Mouse (Mus musculus): ENCODE data around the gene Trim30b. TPM values are rescaled to one million over a fixed set of nuclear protein-coding genes. Genes with fewer than 3 reads are reported as not detected.
"Not testable (repeated sequence)": the region's sequence is repeated elsewhere in the genome, so short reads cannot be mapped to it uniquely, and the experiment has no call there.

Gene Trim30b
- polyA plus RNA-seq, 1 experiment from 2014 or later: 0.33 TPM

DNA sequence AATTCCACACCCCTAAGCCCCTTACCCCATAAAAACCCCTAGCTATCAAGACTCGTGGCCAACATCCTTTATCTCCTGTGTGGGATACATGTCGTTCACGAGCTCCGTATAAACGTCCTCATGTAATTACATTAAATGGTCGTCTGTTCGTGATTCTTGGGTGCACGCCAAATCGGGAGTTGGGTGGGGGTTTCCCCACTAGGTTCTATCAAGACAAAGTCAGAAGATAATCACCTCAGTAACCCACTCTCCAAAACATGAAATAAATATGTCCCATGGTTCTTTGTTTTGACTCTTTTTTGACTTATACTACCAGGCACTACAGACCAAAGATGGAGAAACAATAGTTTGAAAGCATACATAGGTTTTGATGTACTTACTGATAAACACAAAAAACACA, 47.7 kb downstream of the Trim30b start:
- Histone ChIP-seq H3K9me3 (no peaks in the 10 kb centered on the region), H3K36me3 (no peaks in the 10 kb centered on the region), H3K4me3 (replicated peaks) (no peak overlapping the region), H3K4me1 (no peaks in the 10 kb centered on the region), H3K4me2 (no peak overlapping the region), H3K9ac (no peak overlapping the region), H3K27me3 (replicated peaks) (no peaks in the 10 kb centered on the region), H3K27ac (no peak overlapping the region)
- ATAC-seq (ENCODE audit: insufficient read depth, low FRiP score, low read depth): no peak
- WGBS: 54% methylated on average over 9 of the region's 9 CpGs

- H3K4me2 ChIP-seq: peak within 1 kb of the TSS; percentile 50
- ATAC-seq (ENCODE audit: insufficient read depth, low FRiP score, low read depth): peak; percentile 93
- peak within 1 kb of the TSS; percentile 11; the same call in 1 of the 2 replicates for H3K27ac ChIP-seq
- 16% methylated on average over 4 of the region's 4 CpGs for WGBS
- H3K9me3 ChIP-seq; H3K36me3 ChIP-seq; H3K4me1 ChIP-seq; H3K27me3 ChIP-seq (replicated peaks): not testable (repeated sequence)
- peak within 1 kb of the TSS; percentile 47 for H3K4me3 ChIP-seq (replicated peaks)
- H3K9ac ChIP-seq: peak within 1 kb of the TSS; percentile 9; the same call in 1 of the 2 replicates
Measured at GRCm38 (mm10) chr7:104315369-104316080, 54.2 kb downstream of the Trim30b start, which contains the start of gene Trim12a. TSS of gene Trim12a (minus strand) at chr7:104315466.

- peak overlapping the region; percentile 9; the same call in 1 of the 2 replicates for H3K9ac ChIP-seq
- peak overlapping the region; percentile 47 for H3K4me3 ChIP-seq (replicated peaks)
- H3K4me1 ChIP-seq: no peaks in the 10 kb centered on the region
- H3K4me2 ChIP-seq: peak overlapping the region; percentile 50
- peak; percentile 31; the same call in 1 of the 2 replicates for ATAC-seq (ENCODE audit: insufficient read depth, low FRiP score, low read depth)
- no peaks in the 10 kb centered on the region for H3K36me3 ChIP-seq
- WGBS: 7% methylated on average over 15 of the region's 15 CpGs
- H3K27ac ChIP-seq: peak overlapping the region; percentile 11; the same call in 1 of the 2 replicates
- no peaks in the 10 kb centered on the region for H3K27me3 ChIP-seq (replicated peaks)
- no peaks in the 10 kb centered on the region for H3K9me3 ChIP-seq
Measured at GRCm38 (mm10) chr7:104314796-104315353, 54.8 kb downstream of the Trim30b start.

Other genes starting within 250 kb of the Trim30b start
- gene Ubqln5, start 240.1 kb downstream of the Trim30b start, polyA plus RNA-seq (2015; fragmentation: Nextera tagmentation; extraction: Ambion mirVana): not detected in 2 replicates
- not detected in 2 replicates for gene Olfr643, start 232.5 kb downstream of the Trim30b start, polyA plus RNA-seq (2015; fragmentation: Nextera tagmentation; extraction: Ambion mirVana)
- gene Ubqln3, start 226.6 kb downstream of the Trim30b start, polyA plus RNA-seq (2015; fragmentation: Nextera tagmentation; extraction: Ambion mirVana): not detected in 2 replicates
- gene Ubqlnl, start 219.3 kb downstream of the Trim30b start, polyA plus RNA-seq (2015; fragmentation: Nextera tagmentation; extraction: Ambion mirVana): not detected in 2 replicates
- gene Olfm5, start 205.1 kb downstream of the Trim30b start, polyA plus RNA-seq (2015; fragmentation: Nextera tagmentation; extraction: Ambion mirVana): not detected in 2 replicates
- gene Olfr648, start 186.5 kb downstream of the Trim30b start, polyA plus RNA-seq (2015; fragmentation: Nextera tagmentation; extraction: Ambion mirVana): 0.24 and 0.26 TPM in 2 replicates
- not detected in 2 replicates for gene Olfr649, start 173.9 kb downstream of the Trim30b start, polyA plus RNA-seq (2015; fragmentation: Nextera tagmentation; extraction: Ambion mirVana)
- 0.97 and 1.1 TPM in 2 replicates for gene Trim6, start 151.1 kb downstream of the Trim30b start, polyA plus RNA-seq (2015; fragmentation: Nextera tagmentation; extraction: Ambion mirVana)
- gene Trim34a, start 125.4 kb downstream of the Trim30b start, polyA plus RNA-seq (2015; fragmentation: Nextera tagmentation; extraction: Ambion mirVana): 2.1 and 2.4 TPM in 2 replicates
- gene Trim5, start 81.8 kb downstream of the Trim30b start, polyA plus RNA-seq (2015; fragmentation: Nextera tagmentation; extraction: Ambion mirVana): 0.50 and 0.61 TPM in 2 replicates
- gene Trim12a, start 54.4 kb downstream of the Trim30b start, polyA plus RNA-seq (2015; fragmentation: Nextera tagmentation; extraction: Ambion mirVana): 6.2 TPM in 2 replicates
- 0.06 TPM in 1 of 2 replicates, not detected in the other for gene Trim34b, start 40.4 kb downstream of the Trim30b start, polyA plus RNA-seq (2015; fragmentation: Nextera tagmentation; extraction: Ambion mirVana)
- gene Trim12c, start 16.5 kb downstream of the Trim30b start, polyA plus RNA-seq (2015; fragmentation: Nextera tagmentation; extraction: Ambion mirVana): 2.4 and 2.5 TPM in 2 replicates
- gene Trim30c, start 31.0 kb upstream of the Trim30b start, polyA plus RNA-seq (2015; fragmentation: Nextera tagmentation; extraction: Ambion mirVana): 0.35 and 0.54 TPM in 2 replicates
- 1.8 and 2.2 TPM in 2 replicates for gene Trim30a, start 95.3 kb upstream of the Trim30b start, polyA plus RNA-seq (2015; fragmentation: Nextera tagmentation; extraction: Ambion mirVana)
- 0.64 and 0.74 TPM in 2 replicates for gene Trim30d, start 138.0 kb upstream of the Trim30b start, polyA plus RNA-seq (2015; fragmentation: Nextera tagmentation; extraction: Ambion mirVana)
- not detected in 2 replicates for gene Olfr651, start 180.2 kb upstream of the Trim30b start, polyA plus RNA-seq (2015; fragmentation: Nextera tagmentation; extraction: Ambion mirVana)
- gene Olfr652, start 191.0 kb upstream of the Trim30b start, polyA plus RNA-seq (2015; fragmentation: Nextera tagmentation; extraction: Ambion mirVana): not detected in 2 replicates
- not detected in 2 replicates for gene Olfr653, start 207.4 kb upstream of the Trim30b start, polyA plus RNA-seq (2015; fragmentation: Nextera tagmentation; extraction: Ambion mirVana)
- gene Olfr654, start 217.1 kb upstream of the Trim30b start, polyA plus RNA-seq (2015; fragmentation: Nextera tagmentation; extraction: Ambion mirVana): not detected in 2 replicates
- gene Olfr655, start 231.9 kb upstream of the Trim30b start, polyA plus RNA-seq (2015; fragmentation: Nextera tagmentation; extraction: Ambion mirVana): not detected in 2 replicates
- not detected in 2 replicates for gene Olfr656, start 244.1 kb upstream of the Trim30b start, polyA plus RNA-seq (2015; fragmentation: Nextera tagmentation; extraction: Ambion mirVana)

All from stomach, embryonic 15.5 days (tissue).